23 mouse cellular contexts compared by ENCODE assay signal in genomic region chr3:92258526-92258925, GRCm38 (mm10). TPM values are rescaled to one million over a fixed set of nuclear protein-coding genes. Genes with fewer than 3 reads are reported as not detected.
DNase-seq lines count a peak whose midpoint lies in the region; ATAC-seq and TF ChIP-seq lines count a peak whose summit lies in the region.
"Not testable (repeated sequence)": the region's sequence is repeated elsewhere in the genome, so short reads cannot be mapped to it uniquely, and the experiment has no call there.
"Had no signal": no experiment of that assay in that cellular context is flagged by ENCODE, and none has a peak within 500 bp of the region (broad histone marks: within the 10 kb centered on the region; RNA-seq: fewer than 3 reads in every experiment).

No protein-coding gene starts in this region.

- not testable (repeated sequence) for H3K9ac ChIP-seq in forebrain, embryonic 13.5 days; hindbrain, embryonic 11.5 days (ENCODE audit: low read depth, low read length); hindbrain, postnatal 0 days (replicated peaks; ENCODE audit: low read length); limb, embryonic 11.5 days (ENCODE audit: low read length); lung, embryonic 14.5 days; midbrain, embryonic 14.5 days (replicated peaks; ENCODE audit: low read length); neural tube, embryonic 13.5 days

- TF ChIP-seq CTCF in hindbrain, postnatal 0 days (IDR thresholded peaks at IDR 0.05; ENCODE audit: low read depth); lung, embryonic 14.5 days (IDR thresholded peaks at IDR 0.05; ENCODE audit: low read depth): not testable (repeated sequence)

- peak; percentile 63 for ATAC-seq in forebrain, embryonic 13.5 days
- peak; percentile 34 for ATAC-seq in hindbrain, embryonic 11.5 days (ENCODE audit: low FRiP score)
- peak; percentile 37; the same call in 1 of the 2 replicates for ATAC-seq in hindbrain, postnatal 0 days
- peak; percentile 58; the same call in 1 of the 2 replicates for ATAC-seq in limb, embryonic 11.5 days (ENCODE audit: insufficient number of reproducible peaks, low FRiP score, low TSS enrichment, low read depth)
- 0 out of 2 replicates have a peak, but pooled peaks have one; percentile 34 for ATAC-seq in lung, embryonic 14.5 days (ENCODE audit: insufficient read depth)
- ATAC-seq in midbrain, embryonic 14.5 days (ENCODE audit: low FRiP score, low TSS enrichment), result 0 out of 2 replicates have a peak, but pooled peaks have one; percentile 53
- peak; percentile 57; the same call in 1 of the 2 replicates for ATAC-seq in neural tube, embryonic 13.5 days (ENCODE audit: low read depth)

- H3K27me3 ChIP-seq in forebrain, embryonic 13.5 days; hindbrain, embryonic 11.5 days (ENCODE audit: control insufficient read depth, insufficient read depth, low read length); hindbrain, postnatal 0 days (ENCODE audit: insufficient read depth, low read length); limb, embryonic 11.5 days (ENCODE audit: control insufficient read depth, insufficient read depth, low read length); lung, embryonic 14.5 days (ENCODE audit: insufficient read depth, low read length); midbrain, embryonic 14.5 days (ENCODE audit: control insufficient read depth, insufficient read depth, low read length); neural tube, embryonic 13.5 days: not testable (repeated sequence)

- H3K36me3 ChIP-seq in forebrain, embryonic 13.5 days (ENCODE audit: poor library complexity, severe bottlenecking); hindbrain, embryonic 11.5 days (ENCODE audit: control insufficient read depth, insufficient read depth, low read length); hindbrain, postnatal 0 days (ENCODE audit: insufficient read depth, low read length); limb, embryonic 11.5 days (ENCODE audit: control insufficient read depth, insufficient read depth, low read length); lung, embryonic 14.5 days (ENCODE audit: insufficient read depth); midbrain, embryonic 14.5 days (ENCODE audit: control insufficient read depth, insufficient read depth, low read length); neural tube, embryonic 13.5 days: not testable (repeated sequence)

- not testable (repeated sequence) for H3K4me3 ChIP-seq in forebrain, embryonic 13.5 days; hindbrain, embryonic 11.5 days (ENCODE audit: low read depth, low read length); hindbrain, postnatal 0 days (ENCODE audit: low read length); limb, embryonic 11.5 days (ENCODE audit: low read depth, low read length); lung, embryonic 14.5 days (ENCODE audit: low read depth, low read length); midbrain, embryonic 14.5 days (replicated peaks; ENCODE audit: low read depth, low read length); neural tube, embryonic 13.5 days

- not testable (repeated sequence) for DNase-seq in hindbrain, embryonic 11.5 days (ENCODE audit: low spot score); hindbrain, postnatal 0 days (ENCODE audit: low spot score); limb, embryonic 11.5 days (ENCODE audit: low spot score); lung, embryonic 14.5 days; midbrain, embryonic 14.5 days

- not testable (repeated sequence) for H3K9me3 ChIP-seq in forebrain, embryonic 13.5 days (replicated peaks); hindbrain, embryonic 11.5 days (ENCODE audit: control insufficient read depth, low read length); hindbrain, postnatal 0 days (ENCODE audit: low read length); limb, embryonic 11.5 days (ENCODE audit: control insufficient read depth, low read length); lung, embryonic 14.5 days (ENCODE audit: low read depth, low read length); midbrain, embryonic 14.5 days (ENCODE audit: control insufficient read depth, low read length); neural tube, embryonic 13.5 days

- not testable (repeated sequence) for H3K4me2 ChIP-seq in forebrain, embryonic 13.5 days; hindbrain, embryonic 11.5 days (replicated peaks; ENCODE audit: low read depth, low read length); hindbrain, postnatal 0 days (ENCODE audit: low read depth, low read length); limb, embryonic 11.5 days (ENCODE audit: low read depth, severe bottlenecking); lung, embryonic 14.5 days; midbrain, embryonic 14.5 days (ENCODE audit: low read length); neural tube, embryonic 13.5 days

- not testable (repeated sequence) for H3K4me1 ChIP-seq in forebrain, embryonic 13.5 days; hindbrain, embryonic 11.5 days (replicated peaks; ENCODE audit: control insufficient read depth, insufficient read depth, low read length); hindbrain, postnatal 0 days (ENCODE audit: insufficient read depth, low read length); limb, embryonic 11.5 days (ENCODE audit: control insufficient read depth, insufficient read depth, low read length); lung, embryonic 14.5 days (ENCODE audit: insufficient read depth); midbrain, embryonic 14.5 days (ENCODE audit: control insufficient read depth, insufficient read depth, low read length); neural tube, embryonic 13.5 days (replicated peaks)

- H3K27ac ChIP-seq in forebrain, embryonic 13.5 days; hindbrain, embryonic 11.5 days (ENCODE audit: low read depth, low read length); hindbrain, postnatal 0 days; limb, embryonic 11.5 days (replicated peaks; ENCODE audit: low read depth, low read length); lung, embryonic 14.5 days (ENCODE audit: low read depth); midbrain, embryonic 14.5 days (replicated peaks; ENCODE audit: low read depth, low read length); neural tube, embryonic 13.5 days (replicated peaks): not testable (repeated sequence)

RNA-seq across cellular contexts. Expression of gene Sprr2a3, which starts 26.7 kb away (rescaled TPM):
- not detected in 2 replicates for polyA plus RNA-seq in forebrain, embryonic 13.5 days (2015; fragmentation: Nextera tagmentation; extraction: Ambion mirVana)
- not detected in 2 replicates for polyA plus RNA-seq in hindbrain, embryonic 11.5 days (2014; fragmentation: Nextera tagmentation; extraction: Ambion mirVana)
- not detected in 2 replicates for total RNA-seq in hindbrain, postnatal 0 days (2014; rRNA removed)
- polyA plus RNA-seq in hindbrain, postnatal 0 days (2015; fragmentation: Nextera tagmentation; extraction: Ambion mirVana), result not detected in 2 replicates
- polyA plus RNA-seq in limb, embryonic 11.5 days (2014; fragmentation: Nextera tagmentation; extraction: Ambion mirVana), result not detected in 2 replicates
- not detected in 2 replicates for polyA plus RNA-seq in lung, embryonic 14.5 days (2014; fragmentation: Nextera tagmentation; extraction: Ambion mirVana)
- not detected in 2 replicates for polyA plus RNA-seq in midbrain, embryonic 14.5 days (2014; fragmentation: Nextera tagmentation; extraction: Ambion mirVana)
- polyA plus RNA-seq in neural tube, embryonic 13.5 days (2015; fragmentation: Nextera tagmentation; extraction: Ambion mirVana), result not detected in 2 replicates
- total RNA-seq: adrenal gland, adult 18-20 months; adrenal gland, postnatal 36 days; CH12.LX; gastrocnemius, adult 8-10 months; hematopoietic stem cell, adult 5-6 weeks; left cerebral cortex, adult 18-20 months; left cerebral cortex, postnatal 25 days; liver, adult 2 months had no signal
- polyA plus RNA-seq: G1E; gonadal fat pad, adult 2 months; neural tube, embryonic 15.5 days; Patski had no signal

RNA-seq across cellular contexts. Expression of gene Sprr2a2, which starts 42.8 kb away (rescaled TPM):
- not detected in 2 replicates for polyA plus RNA-seq in forebrain, embryonic 13.5 days (2015; fragmentation: Nextera tagmentation; extraction: Ambion mirVana)
- polyA plus RNA-seq in hindbrain, embryonic 11.5 days (2014; fragmentation: Nextera tagmentation; extraction: Ambion mirVana), result 0.40 and 0.50 TPM in 2 replicates
- not detected in 2 replicates for total RNA-seq in hindbrain, postnatal 0 days (2014; rRNA removed)
- polyA plus RNA-seq in hindbrain, postnatal 0 days (2015; fragmentation: Nextera tagmentation; extraction: Ambion mirVana), result not detected in 2 replicates
- 0.37 TPM in 1 of 2 replicates, not detected in the other for polyA plus RNA-seq in limb, embryonic 11.5 days (2014; fragmentation: Nextera tagmentation; extraction: Ambion mirVana)
- polyA plus RNA-seq in lung, embryonic 14.5 days (2014; fragmentation: Nextera tagmentation; extraction: Ambion mirVana), result 1.0 and 1.3 TPM in 2 replicates
- polyA plus RNA-seq in midbrain, embryonic 14.5 days (2014; fragmentation: Nextera tagmentation; extraction: Ambion mirVana), result not detected in 2 replicates
- polyA plus RNA-seq in neural tube, embryonic 13.5 days (2015; fragmentation: Nextera tagmentation; extraction: Ambion mirVana), result not detected in 2 replicates
- total RNA-seq: adrenal gland, adult 18-20 months; adrenal gland, postnatal 36 days; CH12.LX; gastrocnemius, adult 8-10 months; hematopoietic stem cell, adult 5-6 weeks; left cerebral cortex, adult 18-20 months; left cerebral cortex, postnatal 25 days; liver, adult 2 months had no signal
- polyA plus RNA-seq: G1E; neural tube, embryonic 15.5 days had no signal

RNA-seq across cellular contexts. Expression of gene Sprr2a1, which starts 42.9 kb away (rescaled TPM):
- not detected in 2 replicates for polyA plus RNA-seq in forebrain, embryonic 13.5 days (2015; fragmentation: Nextera tagmentation; extraction: Ambion mirVana)
- polyA plus RNA-seq in hindbrain, embryonic 11.5 days (2014; fragmentation: Nextera tagmentation; extraction: Ambion mirVana), result not detected in 2 replicates
- not detected in 2 replicates for total RNA-seq in hindbrain, postnatal 0 days (2014; rRNA removed)
- polyA plus RNA-seq in hindbrain, postnatal 0 days (2015; fragmentation: Nextera tagmentation; extraction: Ambion mirVana), result not detected in 2 replicates
- polyA plus RNA-seq in limb, embryonic 11.5 days (2014; fragmentation: Nextera tagmentation; extraction: Ambion mirVana), result not detected in 2 replicates
- not detected in 2 replicates for polyA plus RNA-seq in lung, embryonic 14.5 days (2014; fragmentation: Nextera tagmentation; extraction: Ambion mirVana)
- polyA plus RNA-seq in midbrain, embryonic 14.5 days (2014; fragmentation: Nextera tagmentation; extraction: Ambion mirVana), result not detected in 2 replicates
- not detected in 2 replicates for polyA plus RNA-seq in neural tube, embryonic 13.5 days (2015; fragmentation: Nextera tagmentation; extraction: Ambion mirVana)
- total RNA-seq: adrenal gland, adult 18-20 months; adrenal gland, postnatal 36 days; CH12.LX; G1E; gastrocnemius, adult 8-10 months; hematopoietic stem cell, adult 5-6 weeks; left cerebral cortex, adult 18-20 months; left cerebral cortex, postnatal 25 days; liver, adult 2 months had no signal
- polyA plus RNA-seq: G1E; liver, adult 2 months; neural tube, embryonic 15.5 days; Patski had no signal

RNA-seq across cellular contexts. Expression of gene Sprr2b, which starts 57.9 kb away (rescaled TPM):
- polyA plus RNA-seq in forebrain, embryonic 13.5 days (2015; fragmentation: Nextera tagmentation; extraction: Ambion mirVana), result not detected in 2 replicates
- 0.45 TPM in 1 of 2 replicates, not detected in the other for polyA plus RNA-seq in hindbrain, embryonic 11.5 days (2014; fragmentation: Nextera tagmentation; extraction: Ambion mirVana)
- total RNA-seq in hindbrain, postnatal 0 days (2014; rRNA removed), result not detected in 2 replicates
- polyA plus RNA-seq in hindbrain, postnatal 0 days (2015; fragmentation: Nextera tagmentation; extraction: Ambion mirVana), result 0.24 and 0.44 TPM in 2 replicates
- polyA plus RNA-seq in limb, embryonic 11.5 days (2014; fragmentation: Nextera tagmentation; extraction: Ambion mirVana), result not detected in 2 replicates
- polyA plus RNA-seq in lung, embryonic 14.5 days (2014; fragmentation: Nextera tagmentation; extraction: Ambion mirVana), result not detected in 2 replicates
- polyA plus RNA-seq in midbrain, embryonic 14.5 days (2014; fragmentation: Nextera tagmentation; extraction: Ambion mirVana), result not detected in 2 replicates
- polyA plus RNA-seq in neural tube, embryonic 13.5 days (2015; fragmentation: Nextera tagmentation; extraction: Ambion mirVana), result not detected in 2 replicates
- total RNA-seq: adrenal gland, adult 18-20 months; adrenal gland, postnatal 36 days; CH12.LX; G1E; gastrocnemius, adult 8-10 months; hematopoietic stem cell, adult 5-6 weeks; left cerebral cortex, adult 18-20 months; left cerebral cortex, postnatal 25 days; liver, adult 2 months had no signal
- polyA plus RNA-seq: G1E; gonadal fat pad, adult 2 months; intestine, postnatal 0 days; kidney, postnatal 0 days; large intestine, adult 2 months; liver, adult 2 months; Patski; stomach, embryonic 16.5 days had no signal
